Mouse (Mus musculus) lung, postnatal 0 days (tissue): ENCODE results near the gene Gpx6.

Source experiments
- CTCF ChIP-seq: IDR thresholded peaks from 2 replicates; pipeline ENCODE4 v1.5.1; 2016; ENCODE audit warnings: antibody characterized with exemption, mild to moderate bottlenecking
- EP300 ChIP-seq: IDR thresholded peaks from 2 replicates; pipeline ENCODE4 v1.6.1; 2016; ENCODE audit warnings: antibody characterized with exemption, mild to moderate bottlenecking, control low read depth

DNA sequence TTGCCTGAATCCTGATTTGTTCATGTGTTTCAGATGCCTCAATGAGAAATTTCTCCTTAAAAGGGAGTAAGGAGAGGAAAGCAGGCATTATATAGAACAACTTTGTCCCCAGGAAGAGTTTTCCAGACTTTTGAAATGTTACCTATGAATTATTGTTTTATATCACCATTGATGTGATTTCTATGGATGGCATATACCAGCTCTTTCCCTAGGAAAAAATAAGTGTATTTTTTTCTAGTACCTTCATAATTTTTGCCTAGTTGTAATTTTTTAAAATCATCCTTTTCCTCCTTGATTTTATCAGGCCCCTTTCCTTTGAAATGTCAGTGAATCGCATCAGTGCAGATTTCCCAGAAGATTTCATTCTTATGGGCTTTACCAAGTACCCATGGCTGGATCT lies 34.7 kb downstream of the Gpx6 start, which contains the start of gene Olfr1367:
- no peak for TF ChIP-seq EP300
- no peak for TF ChIP-seq CTCF
